Mouse (Mus musculus): Measurements from ENCODE around the gene Olfr187. TPM values are rescaled to one million over a fixed set of nuclear protein-coding genes. Genes with fewer than 3 reads are reported as not detected.
"Not testable (repeated sequence)": the region's sequence is repeated elsewhere in the genome, so short reads cannot be mapped to it uniquely, and the experiment has no call there.

The Olfr187 gene
- total RNA-seq (2021): not detected

GRCm38 (mm10) chr16:59039710-59040109 is at the start of gene Olfr187:
TSS of gene Olfr187 (minus strand) at chr16:59039767.
- intact Hi-C loops (cut with DNase I): no loop called here
- DNase-seq: no peak

- DNase-seq; intact Hi-C loops (cut with DNase I): not testable (repeated sequence)
These were observed 41.5 kb upstream of the Olfr187 start for GRCm38 (mm10) chr16:59081113-59081512.

GRCm38 (mm10) chr16:59077905-59078304 is 38.3 kb upstream of the Olfr187 start, which contains the start of gene Olfr190:
TSS of gene Olfr190 (minus strand) at chr16:59078005.
- DNase-seq: no peak
- intact Hi-C loops (cut with DNase I): no loop called here

GRCm38 (mm10) chr16:59073520-59073919 is 34.0 kb upstream of the Olfr187 start:
- no peak for DNase-seq
- intact Hi-C loops (cut with DNase I): no loop called here

- intact Hi-C loops (cut with DNase I): no loop called here
- no peak for DNase-seq
These were observed 32.2 kb upstream of the Olfr187 start for GRCm38 (mm10) chr16:59071755-59072154.

- DNase-seq; intact Hi-C loops (cut with DNase I): not testable (repeated sequence)
These were observed 22.8 kb upstream of the Olfr187 start for GRCm38 (mm10) chr16:59062411-59062810.

- DNase-seq; intact Hi-C loops (cut with DNase I): not testable (repeated sequence)
These were observed 9.7 kb upstream of the Olfr187 start for GRCm38 (mm10) chr16:59049286-59049685.

- DNase-seq: no peak
- intact Hi-C loops (cut with DNase I): no loop called here
These were observed 9.3 kb upstream of the Olfr187 start for GRCm38 (mm10) chr16:59048860-59049259.

- DNase-seq: no peak
- intact Hi-C loops (cut with DNase I): no loop called here
These were observed 8.0 kb upstream of the Olfr187 start for GRCm38 (mm10) chr16:59047579-59047978.

- intact Hi-C loops (cut with DNase I): no loop called here
These were observed 6.3 kb upstream of the Olfr187 start for GRCm38 (mm10) chr16:59045835-59046234.

GRCm38 (mm10) chr16:59030191-59030590 is 9.4 kb downstream of the Olfr187 start, which contains the start of gene Olfr186:
TSS of gene Olfr186 (minus strand) at chr16:59030291.
- intact Hi-C loops (cut with DNase I): no loop called here
- no peak for DNase-seq

More at GRCm38 (mm10) chr16:59045835-59046234, 6.3 kb upstream of the Olfr187 start:
- DNase-seq: no peak

GRCm38 (mm10) chr16:59013357-59014018 is 26.1 kb downstream of the Olfr187 start:
- no peak for DNase-seq
- intact Hi-C loops (cut with DNase I): no loop called here

GRCm38 (mm10) chr16:59007146-59007545 is 32.4 kb downstream of the Olfr187 start:
- DNase-seq: no peak

GRCm38 (mm10) chr16:58995057-58995456 is 44.5 kb downstream of the Olfr187 start, which contains the start of gene Olfr183:
TSS of gene Olfr183 (plus strand) at chr16:58995357.
- intact Hi-C loops (cut with DNase I): no loop called here
- DNase-seq: no peak

More at GRCm38 (mm10) chr16:59007146-59007545, 32.4 kb downstream of the Olfr187 start:
- intact Hi-C loops (cut with DNase I): no loop called here

Other genes starting within 250 kb of the Olfr187 start
- gene Olfr173, start 239.5 kb downstream of the Olfr187 start, total RNA-seq (2021): not detected
- gene Olfr175-ps1, start 213.0 kb downstream of the Olfr187 start, total RNA-seq (2021): not detected
- gene Olfr177, start 165.0 kb downstream of the Olfr187 start, total RNA-seq (2021): not detected
- not detected for gene Olfr178, start 147.7 kb downstream of the Olfr187 start, total RNA-seq (2021)
- not detected for gene Olfr181, start 111.0 kb downstream of the Olfr187 start, total RNA-seq (2021)
- gene Olfr180, start 110.4 kb downstream of the Olfr187 start, total RNA-seq (2021): not detected
- not detected for gene Olfr183, start 44.4 kb downstream of the Olfr187 start, total RNA-seq (2021)
- not detected for gene Olfr186, start 9.5 kb downstream of the Olfr187 start, total RNA-seq (2021)
- gene Olfr190, start 38.2 kb upstream of the Olfr187 start, total RNA-seq (2021): not detected
- not detected for gene Olfr191, start 50.1 kb upstream of the Olfr187 start, total RNA-seq (2021)
- gene Olfr193, start 72.1 kb upstream of the Olfr187 start, total RNA-seq (2021): not detected
- not detected for gene Olfr194, start 81.3 kb upstream of the Olfr187 start, total RNA-seq (2021)
- gene Olfr195, start 107.3 kb upstream of the Olfr187 start, total RNA-seq (2021): not detected
- gene Olfr196, start 130.7 kb upstream of the Olfr187 start, total RNA-seq (2021): not detected
- not detected for gene Olfr198, start 163.8 kb upstream of the Olfr187 start, total RNA-seq (2021)
- not detected for gene Olfr199, start 180.0 kb upstream of the Olfr187 start, total RNA-seq (2021)
- not detected for gene Olfr201, start 232.9 kb upstream of the Olfr187 start, total RNA-seq (2021)
- gene Olfr202, start 247.0 kb upstream of the Olfr187 start, total RNA-seq (2021): not detected